Mouse (Mus musculus) embryo, embryonic 10.5 days (tissue): ENCODE measurements around the gene 9530003J23Rik.
A peak's percentile ranks its signal among the peaks of the same experiment; 100 is the strongest.
"Not testable (repeated sequence)": the region's sequence is repeated elsewhere in the genome, so short reads cannot be mapped to it uniquely, and the experiment has no call there.

Experiments
- DNase-seq: peaks from one replicate; pipeline ENCODE4 v3.0.0-alpha.2; 2015; ENCODE audit warnings: low spot score

The 9530003J23Rik gene

GRCm38 (mm10) chr10:117225094-117225493, 13.4 kb downstream of the 9530003J23Rik start:
- DNase-seq: peak; percentile 37

- peak; percentile 96 for DNase-seq
These were observed 14.2 kb downstream of the 9530003J23Rik start, which contains the start of gene Yeats4 for GRCm38 (mm10) chr10:117224102-117224990. TSS of gene Yeats4 (minus strand) at chr10:117224507.

DNA sequence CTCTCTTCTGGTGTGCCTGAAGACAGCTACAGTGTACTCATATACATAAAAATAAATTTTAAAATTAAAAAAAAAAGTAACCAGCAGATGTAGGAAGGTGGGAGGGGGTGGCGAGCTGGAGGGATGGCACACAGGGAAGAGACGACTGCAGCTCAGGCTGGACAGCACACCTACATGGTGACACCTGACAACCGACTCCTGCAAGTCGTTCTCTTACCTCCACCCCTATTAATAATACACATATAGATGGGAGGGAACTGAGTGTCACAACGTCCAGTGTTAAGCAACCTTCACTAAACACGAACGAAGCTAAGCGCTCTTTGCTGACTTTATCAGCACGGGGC, 14.8 kb downstream of the 9530003J23Rik start:
- DNase-seq: no peak

DNA sequence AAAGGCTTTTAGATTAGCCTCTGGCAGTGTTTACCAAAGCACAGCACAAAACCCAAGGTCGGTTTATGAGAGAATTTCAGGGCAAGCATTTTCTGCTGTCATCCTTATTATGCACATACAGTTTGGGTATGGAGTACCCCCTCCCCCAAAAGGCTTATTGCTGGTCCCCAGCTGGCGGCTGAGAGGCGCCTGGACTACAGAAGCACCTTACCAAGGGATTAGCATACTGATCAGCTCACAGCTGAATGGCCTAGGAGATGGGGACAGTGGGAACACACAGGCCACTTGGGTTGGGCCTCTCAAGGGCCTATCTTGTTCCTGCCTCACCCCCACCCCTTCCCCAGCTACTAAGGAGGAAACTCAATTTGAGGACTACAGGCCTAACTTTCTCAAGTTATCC, 15.7 kb downstream of the 9530003J23Rik start:
- no peak for DNase-seq

GRCm38 (mm10) chr10:117218351-117218750, 20.2 kb downstream of the 9530003J23Rik start:
- no peak for DNase-seq

DNA sequence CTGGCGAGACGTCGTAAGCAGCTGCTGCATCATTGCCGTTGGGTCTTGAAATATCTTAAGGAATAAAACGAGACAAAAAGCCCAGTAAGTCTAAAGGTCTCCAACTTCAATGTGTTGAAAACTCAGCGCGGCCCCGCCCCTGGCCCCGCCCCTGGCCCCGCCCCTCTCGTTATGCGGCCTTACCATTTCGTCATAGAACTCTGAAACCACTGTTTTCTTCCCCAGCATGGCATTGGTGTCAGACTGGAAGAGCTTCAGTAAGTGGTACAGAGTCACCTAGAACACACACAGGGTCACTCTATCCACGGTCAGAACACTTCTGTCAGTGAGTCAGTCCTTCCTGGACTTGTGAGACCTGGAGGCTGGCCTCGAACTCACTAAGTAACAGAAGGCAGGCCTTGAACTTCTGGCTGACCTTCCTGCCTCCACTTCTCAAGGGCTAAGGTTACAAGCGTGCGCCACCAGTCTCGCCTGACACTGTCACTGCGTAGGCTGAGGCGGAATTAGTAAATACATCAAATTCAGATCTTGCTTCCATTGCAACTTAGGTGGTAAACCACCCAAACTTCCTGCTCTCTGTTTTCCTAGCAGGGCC, 21.2 kb downstream of the 9530003J23Rik start:
- DNase-seq: no peak

DNA sequence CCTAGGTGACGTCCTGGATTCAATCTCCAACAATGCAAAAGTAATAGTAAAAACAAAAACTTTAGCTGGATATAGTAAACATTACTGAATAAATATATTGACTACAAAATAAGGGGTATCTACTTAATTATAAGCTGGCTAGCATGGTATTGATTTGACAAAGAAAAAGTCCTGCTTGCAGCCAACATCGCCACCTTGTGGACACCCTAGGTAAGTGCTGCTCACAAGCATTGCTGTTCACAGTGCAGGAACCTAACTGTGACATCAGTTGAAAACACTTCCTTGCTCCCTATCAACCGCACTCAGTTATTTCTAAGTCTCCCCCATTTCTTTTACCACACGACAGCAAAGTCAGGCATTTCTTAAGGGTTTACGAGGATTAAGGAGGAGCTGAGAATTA, 21.7 kb downstream of the 9530003J23Rik start:
- DNase-seq: peak; percentile 57

GRCm38 (mm10) chr10:117216132-117216495, 22.4 kb downstream of the 9530003J23Rik start:
- DNase-seq: no peak

- no peak for DNase-seq
These were observed 22.9 kb downstream of the 9530003J23Rik start for GRCm38 (mm10) chr10:117215409-117216131.

GRCm38 (mm10) chr10:117211023-117211422, 27.5 kb downstream of the 9530003J23Rik start:
- no peak for DNase-seq

DNA sequence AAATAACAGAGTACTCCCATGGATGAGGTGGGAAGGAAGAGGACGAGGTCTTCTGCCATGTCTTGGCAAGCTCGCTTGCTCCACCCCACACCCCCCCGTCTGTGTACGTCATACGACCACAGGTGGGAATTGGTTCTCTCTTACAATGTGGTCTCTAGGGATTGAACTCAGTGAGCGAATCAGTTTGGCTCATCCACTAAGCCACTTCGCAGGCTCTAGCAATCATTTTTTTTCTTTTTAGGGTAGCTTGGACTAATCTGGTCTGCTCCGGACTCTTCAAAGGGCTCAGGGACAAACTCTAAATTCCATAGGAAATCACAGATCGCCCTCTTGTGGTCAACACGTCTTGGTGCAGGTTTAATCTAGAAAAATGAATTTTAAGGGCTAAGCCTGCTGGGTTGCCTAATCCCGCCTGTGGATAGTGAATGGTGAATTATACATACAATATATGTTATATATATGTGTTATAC, 29.0 kb downstream of the 9530003J23Rik start:
- peak; percentile 92 for DNase-seq

DNA sequence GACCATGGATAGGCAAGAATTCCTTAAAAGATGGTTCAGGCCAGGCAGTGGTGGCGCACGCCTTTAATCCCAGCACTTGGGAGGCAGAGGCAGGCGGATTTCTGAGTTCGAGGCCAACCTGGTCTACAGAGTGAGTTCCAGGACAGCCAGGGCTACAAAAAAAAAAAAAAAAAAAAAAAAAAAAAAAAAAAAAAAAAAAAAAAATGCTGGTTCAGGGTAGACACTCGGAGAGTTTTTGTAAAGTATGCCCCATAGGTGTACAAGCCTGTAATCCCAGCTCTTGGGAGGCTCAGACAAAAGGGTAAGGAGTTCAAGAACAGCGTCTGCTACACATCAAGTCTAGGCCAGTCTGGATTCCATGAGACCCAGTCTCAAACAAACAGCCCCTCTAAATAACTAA, 29.7 kb downstream of the 9530003J23Rik start:
- not testable (repeated sequence) for DNase-seq

DNA sequence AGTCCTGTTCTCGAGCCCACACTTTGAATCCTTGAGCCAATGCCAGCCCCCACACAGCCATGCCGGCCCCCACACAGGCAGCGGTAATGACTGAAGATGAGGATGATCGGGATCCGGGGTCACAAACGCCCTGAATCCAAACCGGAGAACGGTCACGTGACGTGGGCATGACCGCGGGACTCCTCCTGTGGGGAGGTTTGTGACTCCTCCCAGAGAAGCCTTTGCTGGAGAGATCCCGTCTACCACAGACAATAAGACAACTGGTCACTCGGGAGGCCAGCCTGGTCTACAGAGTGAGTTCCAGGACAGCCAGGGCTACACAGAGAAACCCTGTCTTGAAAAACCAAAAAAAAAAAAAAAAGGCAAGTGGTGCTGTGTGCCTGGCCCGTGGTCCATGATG, 30.3 kb downstream of the 9530003J23Rik start:
- no peak for DNase-seq

- no peak for DNase-seq
These were observed 32.4 kb downstream of the 9530003J23Rik start for GRCm38 (mm10) chr10:117206070-117206469.

DNA sequence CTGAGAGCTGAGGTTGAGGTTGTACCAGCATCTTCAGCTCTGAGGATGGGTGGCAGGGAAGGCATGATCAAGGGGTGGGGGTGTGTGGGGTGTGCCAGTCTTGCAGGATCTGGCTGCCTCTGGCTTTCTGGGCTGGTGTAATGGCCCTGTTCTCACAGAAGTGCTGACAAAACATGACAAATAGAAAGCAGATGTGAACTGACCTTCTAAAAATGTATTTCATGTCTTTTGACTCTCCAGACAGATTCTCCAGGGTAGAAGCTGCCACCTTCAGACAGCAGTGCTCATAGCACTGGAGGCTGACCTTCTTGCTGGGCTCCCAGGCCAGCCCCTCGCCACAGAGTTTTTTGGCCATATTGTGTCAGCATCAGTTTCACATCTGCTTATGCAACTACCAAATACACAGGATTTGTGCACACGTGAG, 34.9 kb downstream of the 9530003J23Rik start:
- DNase-seq: peak; percentile 73

DNA sequence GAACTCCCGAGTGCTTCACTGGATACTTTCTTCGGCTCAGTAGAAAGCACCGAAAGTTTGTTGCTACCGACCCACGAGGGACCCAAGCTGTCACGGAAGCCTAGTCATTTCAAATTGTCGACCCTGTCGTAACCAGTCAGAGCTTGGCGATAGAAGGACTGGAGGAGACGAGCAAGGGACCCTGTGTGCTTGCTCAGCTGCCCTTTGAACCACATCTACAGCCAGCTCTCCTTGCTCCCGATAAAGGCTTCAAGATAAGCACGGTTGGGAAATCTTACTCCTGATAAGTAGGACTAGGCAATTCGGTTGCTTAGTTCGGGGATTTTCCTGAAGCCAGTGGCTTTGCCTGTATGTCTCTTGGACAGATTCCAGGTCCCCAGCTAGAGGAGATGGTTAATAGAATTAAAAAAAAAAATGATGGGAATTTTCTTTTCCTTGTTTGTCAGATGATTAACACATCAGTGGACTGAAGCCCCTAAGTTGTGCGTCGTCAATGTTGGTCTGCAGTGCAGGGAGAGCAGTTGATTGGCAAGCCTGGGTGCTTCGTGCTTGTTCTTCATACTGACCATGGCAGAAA, 35.4 kb downstream of the 9530003J23Rik start:
- DNase-seq: no peak

- DNase-seq: peak; percentile 34
These were observed 38.8 kb downstream of the 9530003J23Rik start for GRCm38 (mm10) chr10:117199701-117200100.

DNA sequence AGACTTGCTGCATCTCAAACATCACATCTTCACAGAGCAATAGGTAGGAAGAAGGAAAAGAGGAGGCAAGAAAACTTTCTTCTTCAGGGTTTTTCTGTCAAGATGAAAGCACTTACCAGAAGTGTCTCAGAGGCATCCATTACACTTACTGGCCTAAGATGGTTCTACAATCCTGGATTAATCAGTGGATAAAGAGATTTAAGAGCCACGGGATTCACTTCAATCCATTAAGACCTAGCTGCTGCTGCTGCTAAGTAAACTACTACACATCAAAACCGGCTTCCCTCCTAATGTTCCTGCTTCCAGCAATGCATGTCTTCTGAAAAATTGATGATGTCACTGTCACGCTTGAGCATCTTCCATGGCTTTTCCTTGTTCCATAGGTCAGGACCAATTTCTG, 41.8 kb downstream of the 9530003J23Rik start:
- no peak for DNase-seq

GRCm38 (mm10) chr10:117195748-117196147, 42.8 kb downstream of the 9530003J23Rik start:
- DNase-seq: no peak

DNA sequence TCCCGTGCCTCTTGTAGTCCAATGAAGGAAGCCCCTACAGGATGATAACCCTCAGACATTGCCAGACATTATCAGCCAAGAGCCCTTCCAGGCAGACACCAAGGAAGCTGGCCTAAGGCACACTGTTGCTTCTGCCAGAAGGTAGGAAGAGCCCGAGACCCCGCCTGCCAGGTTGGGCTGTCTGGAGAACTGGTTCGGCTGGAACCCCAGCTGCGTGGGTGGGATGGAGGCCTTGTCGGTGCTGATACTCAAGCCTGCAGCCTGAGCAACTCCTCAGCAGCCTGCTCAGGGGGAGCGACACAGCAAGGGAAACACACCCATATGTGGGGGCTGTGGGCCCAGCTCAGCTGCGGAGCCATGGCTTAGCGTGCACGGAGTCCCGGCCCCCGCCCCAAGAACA, 43.5 kb downstream of the 9530003J23Rik start:
- no peak for DNase-seq

- DNase-seq: no peak
These were observed 45.1 kb downstream of the 9530003J23Rik start for GRCm38 (mm10) chr10:117193364-117193763.

DNA sequence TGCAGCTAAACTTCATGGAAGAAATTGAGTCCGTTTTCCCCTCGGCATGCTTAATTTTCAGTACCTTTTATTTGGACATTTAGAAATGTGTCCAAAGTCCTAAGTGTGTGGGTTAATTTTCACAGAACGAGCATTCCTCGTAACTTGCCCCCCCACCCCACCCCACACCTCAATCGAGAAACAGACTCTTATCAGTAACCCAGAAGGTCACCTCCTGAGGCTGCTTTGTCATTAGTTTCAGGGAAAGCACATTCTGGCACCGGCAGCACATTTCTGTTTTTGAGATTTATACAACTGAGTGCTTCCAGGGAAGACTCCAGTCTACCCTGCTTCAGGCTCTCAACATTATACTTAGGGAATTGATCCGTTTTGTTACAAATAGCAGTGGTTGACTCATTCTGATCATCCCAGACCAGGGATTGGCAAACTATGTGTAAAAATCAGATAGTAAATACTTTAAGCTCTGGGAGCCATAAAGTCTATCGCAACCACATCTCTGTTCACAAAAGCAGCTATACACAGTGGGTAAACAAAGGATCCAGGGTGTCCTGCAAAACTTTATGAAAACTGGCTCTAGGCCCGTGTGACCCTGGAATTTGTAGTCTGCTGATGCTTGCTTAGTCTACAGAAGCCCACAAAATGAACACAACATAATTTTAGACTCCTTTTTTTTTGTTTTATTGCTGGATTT, 53.0 kb downstream of the 9530003J23Rik start:
- DNase-seq: no peak
